Mouse (Mus musculus) lung, adult 18-20 months (tissue): ENCODE results near the gene Gm10100.
"Not testable (repeated sequence)": the region's sequence is repeated elsewhere in the genome, so short reads cannot be mapped to it uniquely, and the experiment has no call there.

ENCODE experiments used
- DNase-seq, 2 experiments: peaks; one replicate each; pipeline ENCODE4 v3.0.0; 2022; ENCODE audit warnings: mixed read lengths in 2 of 2

Gm10100 gene

DNA sequence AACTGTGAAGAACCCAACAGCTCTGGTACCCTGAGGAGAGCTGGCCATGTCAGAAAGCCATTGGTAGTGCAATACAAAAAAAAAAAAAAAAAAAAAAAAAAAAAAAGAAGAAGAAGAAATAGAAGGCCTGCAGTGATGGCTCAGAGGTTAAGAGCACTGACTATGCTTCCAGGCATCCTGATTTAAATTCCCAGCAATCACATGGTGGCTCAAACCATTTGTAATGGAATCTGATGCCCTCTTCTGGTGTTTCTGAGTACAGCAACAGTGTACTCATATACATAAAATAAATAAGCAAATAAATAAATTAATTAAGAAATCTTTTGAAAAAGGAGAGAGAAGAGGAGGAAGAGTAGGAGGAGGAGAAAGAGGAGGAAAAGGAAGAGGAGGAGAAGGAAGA, 27.2 kb downstream of the Gm10100 start:
- DNase-seq: no peak

DNA sequence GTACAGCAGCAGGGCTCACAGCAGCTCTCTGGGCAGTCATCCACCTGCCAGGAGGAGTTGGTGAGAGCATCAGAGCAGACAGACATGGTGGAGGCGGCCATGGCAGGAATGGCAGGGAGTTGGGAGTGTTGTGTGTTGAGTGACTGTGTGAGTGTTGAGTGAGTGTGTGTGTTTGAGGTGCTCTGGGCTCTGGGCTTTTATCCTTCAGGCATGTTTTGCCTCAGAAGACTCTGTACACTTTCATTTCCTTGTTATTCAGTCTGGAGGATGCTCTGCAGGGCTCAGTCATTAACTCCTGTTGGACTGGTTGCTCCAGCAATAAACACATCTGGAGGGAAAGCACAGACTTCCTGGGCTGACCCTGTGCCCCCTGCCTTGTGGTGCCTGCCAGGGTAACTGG, 33.3 kb downstream of the Gm10100 start, which contains the start of gene Gm3233:
Gene Gm3233 (minus strand): TSS at position 101 of the 400 bp plus-strand sequence.
- DNase-seq: not testable (repeated sequence)

DNA sequence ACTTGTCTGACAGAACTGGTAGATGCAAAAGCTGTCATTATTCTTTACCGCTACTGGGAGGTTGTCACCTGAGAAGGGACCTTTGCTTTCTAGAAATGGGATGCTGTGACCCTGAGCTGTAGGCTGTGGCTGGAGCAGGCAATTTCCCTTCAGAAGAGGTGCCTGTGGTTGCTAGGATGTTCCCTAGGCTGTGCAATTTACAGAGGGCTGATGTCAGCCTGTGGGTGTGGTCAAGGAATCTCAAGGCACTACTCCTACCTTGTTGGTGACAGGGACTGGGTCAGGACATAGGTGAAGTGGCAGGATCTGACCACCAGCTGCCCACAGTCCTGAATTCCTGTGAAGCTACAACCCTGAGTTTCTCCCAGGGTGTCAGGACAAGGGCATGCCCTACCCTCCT, 43.4 kb downstream of the Gm10100 start:
- no peak for DNase-seq

GRCm38 (mm10) chr10:77771225-77771624, 44.9 kb downstream of the Gm10100 start, which contains the start of gene Gm3238:
TSS of gene Gm3238 (minus strand) at chr10:77771325.
- not testable (repeated sequence) for DNase-seq

DNA sequence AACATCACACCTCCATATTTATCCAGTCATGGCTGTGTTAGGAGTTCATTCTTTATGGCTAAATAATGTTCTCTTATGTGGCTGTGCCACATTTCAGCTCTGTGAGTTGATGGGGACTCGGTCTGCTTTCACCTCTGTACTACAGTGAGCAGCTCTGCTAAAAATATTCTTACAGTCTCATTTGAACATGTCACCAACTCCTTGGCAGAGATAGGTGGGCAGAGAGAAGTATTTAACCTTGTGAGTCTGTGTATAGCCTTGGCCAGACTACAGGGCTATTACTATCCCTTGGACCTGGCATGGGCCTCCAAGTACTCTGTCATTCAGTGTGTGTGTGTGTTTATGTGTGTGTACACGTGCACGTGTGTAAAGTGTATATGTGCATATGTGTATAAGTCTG, 45.9 kb downstream of the Gm10100 start:
- DNase-seq: not testable (repeated sequence)
